Mouse (Mus musculus): ENCODE measurements around the gene Gm27021.

The Gm27021 gene

GRCm38 (mm10) chr8:120667561-120668373 lies at the start of gene Gm27021, which contains the start of gene Cox4i1:
Gene Gm27021, minus strand, starts transcription at chr8:120668079.
Gene Cox4i1, plus strand, starts transcription at chr8:120668222.
- peak; percentile 85 to 91 for DNase-seq

GRCm38 (mm10) chr8:120715996-120716680 lies 48.3 kb upstream of the Gm27021 start:
- no peak for DNase-seq

- no peak for DNase-seq
Observed at GRCm38 (mm10) chr8:120715200-120715599, 47.3 kb upstream of the Gm27021 start.

GRCm38 (mm10) chr8:120709176-120709575 lies 41.3 kb upstream of the Gm27021 start:
- DNase-seq = no peak

GRCm38 (mm10) chr8:120706193-120706592 lies 38.3 kb upstream of the Gm27021 start:
- no peak for DNase-seq

GRCm38 (mm10) chr8:120705163-120705562 lies 37.3 kb upstream of the Gm27021 start:
- no peak for DNase-seq

- no peak for DNase-seq
Observed at GRCm38 (mm10) chr8:120704203-120704602, 36.3 kb upstream of the Gm27021 start.

GRCm38 (mm10) chr8:120701758-120702465 lies 34.0 kb upstream of the Gm27021 start:
- peak; percentile 75 to 78 for DNase-seq

- DNase-seq = no peak
Observed at GRCm38 (mm10) chr8:120700053-120700452, 32.2 kb upstream of the Gm27021 start.

- DNase-seq = no peak
Observed at GRCm38 (mm10) chr8:120699565-120699964, 31.7 kb upstream of the Gm27021 start.

- DNase-seq = no peak
Observed at GRCm38 (mm10) chr8:120699079-120699478, 31.2 kb upstream of the Gm27021 start.

- no peak for DNase-seq
Observed at GRCm38 (mm10) chr8:120698426-120698825, 30.5 kb upstream of the Gm27021 start.

GRCm38 (mm10) chr8:120697979-120698272 lies 30.0 kb upstream of the Gm27021 start:
- DNase-seq = peak in 1 of 2 experiments; percentile 49

- peak in 1 of 2 experiments; percentile 45 for DNase-seq
Observed at GRCm38 (mm10) chr8:120697154-120697978, 29.5 kb upstream of the Gm27021 start.

GRCm38 (mm10) chr8:120696401-120697153 lies 28.7 kb upstream of the Gm27021 start:
- DNase-seq = no peak

GRCm38 (mm10) chr8:120693861-120694493 lies 26.1 kb upstream of the Gm27021 start:
- DNase-seq = no peak

GRCm38 (mm10) chr8:120692934-120693333 lies 25.1 kb upstream of the Gm27021 start:
- no peak for DNase-seq

GRCm38 (mm10) chr8:120688511-120688910 lies 20.6 kb upstream of the Gm27021 start:
- DNase-seq = no peak

- DNase-seq = no peak
Observed at GRCm38 (mm10) chr8:120687786-120688185, 19.9 kb upstream of the Gm27021 start.

GRCm38 (mm10) chr8:120686576-120686975 lies 18.7 kb upstream of the Gm27021 start:
- DNase-seq = no peak

- DNase-seq = peak in 1 of 2 experiments; percentile 26
Observed at GRCm38 (mm10) chr8:120686051-120686450, 18.2 kb upstream of the Gm27021 start.
